Mouse (Mus musculus): Measurements from ENCODE around the gene Cacng7. TPM values are rescaled to one million over a fixed set of nuclear protein-coding genes. Genes with fewer than 3 reads are reported as not detected.
"Not testable (repeated sequence)": the region's sequence is repeated elsewhere in the genome, so short reads cannot be mapped to it uniquely, and the experiment has no call there.

The Cacng7 gene
- 3.4 and 4.1 TPM in 2 replicates for polyA plus RNA-seq (2015; fragmentation: Nextera tagmentation; extraction: Ambion mirVana)

DNA sequence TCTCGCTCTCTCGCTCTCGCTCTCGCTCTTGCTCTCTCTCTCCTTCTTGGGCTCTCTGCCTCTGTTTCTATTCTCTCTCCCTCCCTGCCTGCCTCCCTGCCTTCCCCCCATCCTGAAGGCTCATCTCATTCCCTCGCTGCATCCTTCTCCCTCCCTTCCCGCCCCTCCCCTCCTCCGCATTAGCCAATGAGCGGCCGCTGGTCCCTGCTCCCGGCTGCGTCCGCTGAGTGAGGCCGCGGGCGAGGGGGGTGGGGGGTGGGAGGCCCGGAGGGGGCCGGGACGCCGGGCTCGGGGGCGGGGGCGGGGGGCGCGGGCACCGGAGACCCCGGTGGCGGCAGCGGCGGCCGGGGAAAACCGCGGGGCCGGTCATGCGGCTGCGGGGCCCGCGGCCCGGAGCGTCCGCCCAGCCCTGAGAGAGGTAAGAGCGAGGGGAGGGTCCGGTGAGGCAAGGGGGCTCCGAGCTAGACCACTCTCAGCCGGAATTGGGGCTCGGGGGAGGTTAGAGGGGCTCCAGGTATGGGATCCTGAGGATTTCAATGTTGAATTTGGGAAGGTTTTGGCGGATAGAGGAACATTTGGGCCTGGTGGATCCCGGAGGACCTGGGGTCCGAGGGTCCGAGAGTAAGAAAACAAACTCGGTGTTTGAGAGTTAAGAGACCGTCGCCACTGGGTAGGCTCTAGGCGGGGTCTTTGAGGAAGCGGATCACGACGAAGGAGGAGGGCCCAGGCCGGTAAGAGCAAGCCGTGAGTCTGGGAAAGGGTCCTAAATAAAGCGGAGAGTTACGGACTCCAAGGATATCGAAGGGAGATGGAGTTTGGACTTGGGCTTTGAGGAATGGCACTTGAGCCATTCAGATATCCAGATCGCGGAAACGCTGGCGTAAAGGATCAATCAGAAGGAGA is at the start of gene Cacng7:
TSS of gene Cacng7 (plus strand) at position 337 of the 903 bp plus-strand sequence.
- H3K9ac ChIP-seq (replicated peaks): peak within 1 kb of the TSS; percentile 60
- ATAC-seq (ENCODE audit: low FRiP score): peak; percentile 87
- peak within 1 kb of the TSS; percentile 79 for H3K4me2 ChIP-seq
- WGBS: under 1% methylated on average over 58 of the region's 65 CpGs
- H3K27me3 ChIP-seq (replicated peaks): peaks cover 10% of the 10 kb centered on the region
- H3K27ac ChIP-seq (replicated peaks): peak within 1 kb of the TSS; percentile 88
- H3K4me3 ChIP-seq (replicated peaks): peak within 1 kb of the TSS; percentile 59
- no peaks in the 10 kb centered on the region for H3K9me3 ChIP-seq (replicated peaks)
- H3K36me3 ChIP-seq: peaks cover 2% of the 10 kb centered on the region; the same call in 1 of the 2 replicates
- peaks cover 27% of the 10 kb centered on the region for H3K4me1 ChIP-seq

- Histone ChIP-seq H3K9me3 (replicated peaks) (no peaks in the 10 kb centered on the region), H3K27ac (replicated peaks) (no peak overlapping the region), H3K4me2 (no peak overlapping the region), H3K36me3 (no peaks in the 10 kb centered on the region), H3K27me3 (replicated peaks) (no peaks in the 10 kb centered on the region), H3K9ac (replicated peaks) (no peak overlapping the region), H3K4me1 (0 out of 2 replicates have a peak, but pooled peaks cover 3% of the 10 kb centered on the region), H3K4me3 (replicated peaks) (no peak overlapping the region)
- WGBS: 93% methylated on average over 11 of the region's 11 CpGs
- ATAC-seq (ENCODE audit: low FRiP score): no peak
Measured at GRCm38 (mm10) chr7:3283081-3283875, 49.5 kb upstream of the Cacng7 start.

DNA sequence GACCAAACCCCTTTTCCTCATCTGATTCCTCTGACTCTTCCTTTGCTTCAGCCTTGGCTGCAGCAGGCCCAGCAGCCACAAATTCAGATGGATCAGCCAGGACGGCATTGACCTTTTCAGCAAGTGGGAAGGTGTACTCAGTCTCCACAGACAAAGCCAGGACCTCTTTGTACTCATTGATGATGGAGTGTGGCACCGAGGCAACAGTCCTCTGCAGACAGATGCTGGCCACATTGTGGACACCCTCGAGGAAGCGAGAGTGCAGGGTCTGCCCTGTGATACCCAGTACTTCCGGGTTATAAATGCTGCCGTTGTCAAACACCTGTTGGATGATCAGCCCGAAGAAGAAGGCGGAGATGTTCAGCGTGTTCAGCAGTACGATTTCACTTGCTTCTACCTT is 48.2 kb upstream of the Cacng7 start:
- H3K4me3 ChIP-seq (replicated peaks): no peak overlapping the region
- ATAC-seq (ENCODE audit: low FRiP score): no peak
- no peak overlapping the region for H3K9ac ChIP-seq (replicated peaks)
- H3K4me1 ChIP-seq: 0 out of 2 replicates have a peak, but pooled peaks cover 8% of the 10 kb centered on the region
- no peak overlapping the region for H3K27ac ChIP-seq (replicated peaks)
- H3K4me2 ChIP-seq: no peak overlapping the region
- WGBS: 83% methylated on average over 10 of the region's 10 CpGs
- H3K9me3 ChIP-seq (replicated peaks): no peaks in the 10 kb centered on the region
- H3K27me3 ChIP-seq (replicated peaks): no peaks in the 10 kb centered on the region
- no peaks in the 10 kb centered on the region for H3K36me3 ChIP-seq

DNA sequence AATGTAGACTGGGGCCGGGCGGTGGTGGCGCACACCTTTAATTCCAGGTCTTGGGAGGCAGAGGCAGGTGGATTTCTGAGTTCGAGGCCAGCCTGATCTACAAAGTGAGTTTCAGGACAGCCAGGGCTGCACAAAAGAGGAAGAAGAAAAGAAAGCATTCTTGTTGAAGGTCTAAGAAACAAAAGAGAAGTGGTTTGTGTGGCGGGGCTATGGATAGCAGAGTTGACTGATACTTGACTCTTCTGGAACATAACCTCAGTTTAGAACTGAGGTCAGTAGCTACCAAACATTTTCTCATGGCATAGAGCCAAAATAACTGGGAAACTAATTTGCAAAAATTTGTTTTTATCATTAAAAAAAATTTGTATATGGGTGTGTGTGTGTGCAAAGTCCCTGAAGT is 46.7 kb upstream of the Cacng7 start:
- no peak overlapping the region for H3K4me2 ChIP-seq
- no peak overlapping the region for H3K4me3 ChIP-seq (replicated peaks)
- no peak for ATAC-seq (ENCODE audit: low FRiP score)
- H3K27me3 ChIP-seq (replicated peaks): no peaks in the 10 kb centered on the region
- H3K4me1 ChIP-seq: peaks cover 22% of the 10 kb centered on the region
- WGBS: 94% methylated on average over 5 of the region's 5 CpGs
- H3K27ac ChIP-seq (replicated peaks): no peak overlapping the region
- H3K36me3 ChIP-seq: no peaks in the 10 kb centered on the region
- H3K9me3 ChIP-seq (replicated peaks): no peaks in the 10 kb centered on the region
- H3K9ac ChIP-seq (replicated peaks): no peak overlapping the region

DNA sequence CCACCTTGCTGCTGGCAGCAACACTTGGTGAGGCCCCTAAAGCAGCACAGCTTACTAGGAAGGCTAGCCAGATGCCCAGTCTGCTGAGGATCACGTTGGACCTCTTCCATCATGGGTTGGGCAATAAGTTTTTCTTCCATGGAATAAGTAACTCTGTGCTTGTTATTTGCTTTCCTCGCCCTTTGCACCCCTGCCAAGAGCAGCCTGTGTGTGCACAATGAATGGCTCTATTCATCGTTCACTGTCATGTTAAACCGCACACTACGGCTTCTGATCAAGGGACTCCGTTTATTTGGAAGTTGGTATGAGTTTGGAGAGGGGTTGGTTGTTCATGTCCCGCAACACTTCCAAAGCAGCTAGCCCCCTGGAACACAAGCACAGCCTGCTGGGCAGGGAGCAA is 45.6 kb upstream of the Cacng7 start:
- Histone ChIP-seq H3K4me1 (peaks cover 34% of the 10 kb centered on the region), H3K9me3 (replicated peaks) (no peaks in the 10 kb centered on the region), H3K36me3 (no peaks in the 10 kb centered on the region), H3K27ac (replicated peaks) (no peak overlapping the region), H3K27me3 (replicated peaks) (no peaks in the 10 kb centered on the region), H3K4me3 (replicated peaks) (no peak overlapping the region), H3K9ac (replicated peaks) (no peak overlapping the region), H3K4me2 (no peak overlapping the region)
- no peak for ATAC-seq (ENCODE audit: low FRiP score)
- 66% methylated on average over 7 of the region's 7 CpGs for WGBS

DNA sequence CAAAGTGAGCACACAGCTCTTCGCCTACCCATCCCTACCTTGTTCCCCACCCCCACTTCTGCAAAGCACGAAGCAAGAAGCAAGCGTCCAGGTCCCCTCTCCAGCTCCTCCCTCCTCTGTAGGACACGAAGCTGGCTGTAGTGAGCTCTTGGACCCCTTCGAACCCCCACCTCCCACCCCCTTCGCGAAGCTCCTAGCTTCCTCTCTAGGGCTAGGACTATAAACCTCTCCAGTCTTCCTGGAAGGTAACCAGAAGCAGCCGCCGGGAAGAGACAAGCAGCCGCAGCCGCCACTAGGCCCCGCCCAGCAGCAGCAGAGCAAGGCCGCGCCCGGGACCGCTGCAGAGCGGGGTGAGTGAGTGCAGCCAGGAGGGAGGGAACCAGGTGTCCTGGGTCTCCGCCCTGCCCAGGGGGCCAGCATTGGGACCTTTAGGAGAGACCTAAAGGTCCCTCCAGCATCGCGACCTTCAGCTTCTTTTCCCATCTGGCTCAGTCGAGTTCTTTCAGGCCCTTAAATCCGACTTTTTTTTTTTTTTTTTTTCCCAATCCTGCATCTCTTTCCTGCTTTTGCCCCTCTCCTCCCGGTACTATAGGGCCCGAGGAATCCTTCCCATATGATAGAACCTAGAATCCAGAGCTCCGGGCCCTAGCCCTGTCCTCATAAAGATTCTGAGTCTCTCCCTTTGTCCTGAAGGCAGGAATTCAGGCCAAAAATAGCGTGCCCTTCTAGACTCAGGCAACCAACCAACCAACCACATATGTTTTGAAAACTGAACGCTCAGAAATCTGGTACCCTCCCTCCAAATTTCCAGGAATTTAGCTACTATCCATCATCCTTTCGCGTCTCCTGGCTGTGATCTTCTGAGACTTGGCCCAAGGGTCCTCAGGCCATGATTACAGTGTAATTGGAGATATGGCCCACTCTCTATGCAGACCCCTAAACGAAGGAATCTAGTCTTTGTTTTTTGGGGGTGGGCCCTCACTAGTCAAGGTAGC is 43.5 kb upstream of the Cacng7 start, which contains the start of the genes Myadm and Prkcg:
TSS of gene Myadm (plus strand) at position 105 of the 995 bp plus-strand sequence.
TSS of gene Prkcg (plus strand) at position 204 of the 995 bp plus-strand sequence.
- 2% methylated on average over 30 of the region's 30 CpGs for WGBS
- Histone ChIP-seq H3K36me3 (peaks cover 7% of the 10 kb centered on the region), H3K4me3 (replicated peaks) (peak within 1 kb of the TSS; percentile 63), H3K4me1 (peaks cover 42% of the 10 kb centered on the region), H3K9me3 (replicated peaks) (no peaks in the 10 kb centered on the region), H3K4me2 (peak within 1 kb of the TSS; percentile 69), H3K27me3 (replicated peaks) (no peaks in the 10 kb centered on the region), H3K9ac (replicated peaks) (peak within 1 kb of the TSS; percentile 79), H3K27ac (replicated peaks) (peak within 1 kb of the TSS; percentile 84)
- peak; percentile 65 for ATAC-seq (ENCODE audit: low FRiP score)

GRCm38 (mm10) chr7:3290257-3291033 is 42.3 kb upstream of the Cacng7 start:
- Histone ChIP-seq H3K27me3 (replicated peaks) (no peaks in the 10 kb centered on the region), H3K9me3 (replicated peaks) (no peaks in the 10 kb centered on the region), H3K4me2 (peak overlapping the region; percentile 69), H3K4me1 (peaks cover 42% of the 10 kb centered on the region), H3K9ac (replicated peaks) (peak overlapping the region; percentile 79), H3K27ac (replicated peaks) (peak overlapping the region; percentile 84), H3K4me3 (replicated peaks) (peak overlapping the region; percentile 63), H3K36me3 (peaks cover 14% of the 10 kb centered on the region)
- WGBS: 2% methylated on average over 18 of the region's 18 CpGs
- ATAC-seq (ENCODE audit: low FRiP score): peak; percentile 91

DNA sequence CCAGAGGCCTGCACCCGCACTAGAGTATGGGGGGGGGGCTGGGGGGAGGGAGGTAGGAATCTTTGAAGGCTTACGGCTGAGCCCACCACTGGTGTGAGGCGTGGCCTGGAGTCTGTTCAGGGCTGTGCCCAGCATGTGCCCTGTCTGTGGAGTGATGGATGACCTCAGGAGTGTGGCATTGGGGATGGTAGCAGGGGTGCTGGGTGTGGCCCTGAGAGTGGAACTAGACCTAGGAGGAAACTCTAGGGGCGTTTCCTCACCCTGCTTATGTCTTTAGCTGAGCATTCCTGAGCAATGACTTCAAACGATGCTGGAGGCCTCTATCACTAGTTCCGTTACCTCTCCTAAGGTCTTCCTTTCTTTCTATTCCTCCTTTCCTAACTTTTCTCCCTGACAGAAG is 41.6 kb upstream of the Cacng7 start:
- H3K4me3 ChIP-seq (replicated peaks): peak overlapping the region; percentile 63
- H3K9me3 ChIP-seq (replicated peaks): no peaks in the 10 kb centered on the region
- H3K4me1 ChIP-seq: peaks cover 42% of the 10 kb centered on the region
- peak overlapping the region; percentile 84; the same call in 1 of the 2 replicates for H3K27ac ChIP-seq (replicated peaks)
- ATAC-seq (ENCODE audit: low FRiP score): peak; percentile 16
- peak overlapping the region; percentile 69 for H3K4me2 ChIP-seq
- H3K27me3 ChIP-seq (replicated peaks): no peaks in the 10 kb centered on the region
- H3K9ac ChIP-seq (replicated peaks): peak overlapping the region; percentile 79; the same call in 1 of the 2 replicates
- H3K36me3 ChIP-seq: peaks cover 21% of the 10 kb centered on the region
- 26% methylated on average over 6 of the region's 6 CpGs for WGBS

DNA sequence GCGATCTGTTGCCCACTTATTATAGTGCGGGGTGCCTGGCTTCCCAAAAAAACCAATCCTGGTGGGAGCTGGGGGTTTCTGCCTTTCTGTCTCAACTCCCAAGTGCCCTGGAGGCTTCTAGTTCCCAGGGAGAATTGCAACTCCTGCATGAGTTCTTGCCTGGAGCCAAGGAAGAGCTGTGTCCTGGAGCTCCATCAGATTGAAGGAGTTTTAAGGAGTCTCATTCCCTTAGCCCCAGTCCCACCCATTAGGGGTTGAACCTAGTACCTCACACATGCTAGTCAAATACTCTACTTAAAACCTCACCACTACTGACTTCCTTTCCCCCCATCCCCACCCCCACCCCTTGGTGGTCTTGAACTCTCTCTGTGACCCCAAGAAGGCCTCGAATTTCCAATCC is 41.0 kb upstream of the Cacng7 start:
- Histone ChIP-seq H3K36me3 (peaks cover 27% of the 10 kb centered on the region), H3K4me1 (peaks cover 42% of the 10 kb centered on the region), H3K27ac (replicated peaks) (peak overlapping the region; percentile 41; the same call in 1 of the 2 replicates), H3K9me3 (replicated peaks) (no peaks in the 10 kb centered on the region), H3K4me2 (peak overlapping the region; percentile 69), H3K9ac (replicated peaks) (no peak overlapping the region), H3K27me3 (replicated peaks) (no peaks in the 10 kb centered on the region), H3K4me3 (replicated peaks) (0 out of 2 replicates have a peak overlapping the region, but pooled peaks have one; percentile 3)
- 68% methylated on average over 3 of the region's 3 CpGs for WGBS
- no peak for ATAC-seq (ENCODE audit: low FRiP score)

- ATAC-seq (ENCODE audit: low FRiP score): not testable (repeated sequence)
- 0 out of 2 replicates have a peak overlapping the region, but pooled peaks have one; percentile 3 for H3K4me3 ChIP-seq (replicated peaks)
- 75% methylated on average over 12 of the region's 12 CpGs for WGBS
Measured at GRCm38 (mm10) chr7:3292271-3292670, 40.5 kb upstream of the Cacng7 start.

More at GRCm38 (mm10) chr7:3292271-3292670, 40.5 kb upstream of the Cacng7 start:
- peak overlapping the region; percentile 69 for H3K4me2 ChIP-seq
- not testable (repeated sequence) for H3K27me3 ChIP-seq (replicated peaks); H3K9me3 ChIP-seq (replicated peaks); H3K9ac ChIP-seq (replicated peaks)
- peaks cover 32% of the 10 kb centered on the region for H3K36me3 ChIP-seq
- H3K4me1 ChIP-seq: peaks cover 42% of the 10 kb centered on the region
- H3K27ac ChIP-seq (replicated peaks): peak overlapping the region; percentile 41; the same call in 1 of the 2 replicates
